Mouse (Mus musculus) layer of hippocampus, postnatal 25 days (tissue): ENCODE measurements around the gene Wdr81. TPM values are rescaled to one million over a fixed set of nuclear protein-coding genes. Genes with fewer than 3 reads are reported as not detected.

Experiments
- DNase-seq, 2 experiments: peaks; one replicate each; pipeline ENCODE4 v3.0.0; 2022; ENCODE audit warnings: mixed read lengths in 2 of 2, low spot score in 1 of 2; ENCODE audit errors: extremely low spot score in 1 of 2
- total RNA-seq, 2 experiments: library from RNA; stranded (reverse); gene quantifications; 2 replicates each; pipeline ENCODE4 v1.2.3; 2021

Gene Wdr81
- 10 to 100 TPM; 21.9 to 22.7 TPM for total RNA-seq

- DNase-seq: peak; percentile 69 to 78
Measured at GRCm38 (mm10) chr11:75453991-75454930, at the start of gene Wdr81. Wdr81 (minus strand) TSS chr11:75454717.

GRCm38 (mm10) chr11:75498126-75498525 is 43.6 kb upstream of the Wdr81 start:
- DNase-seq: no peak

- DNase-seq: no peak
Measured at GRCm38 (mm10) chr11:75494296-75495049, 40.0 kb upstream of the Wdr81 start.

GRCm38 (mm10) chr11:75487496-75487895 is 33.0 kb upstream of the Wdr81 start:
- DNase-seq: no peak

GRCm38 (mm10) chr11:75486601-75487285 is 32.2 kb upstream of the Wdr81 start, which contains the start of gene Prpf8:
Prpf8 (plus strand) TSS chr11:75486816.
- peak; percentile 94 to 95 for DNase-seq

GRCm38 (mm10) chr11:75486192-75486591 is 31.7 kb upstream of the Wdr81 start:
- no peak for DNase-seq

- no peak for DNase-seq
Measured at GRCm38 (mm10) chr11:75473376-75473775, 18.9 kb upstream of the Wdr81 start.

GRCm38 (mm10) chr11:75472469-75473081 is 18.1 kb upstream of the Wdr81 start:
- DNase-seq: no peak

- DNase-seq: no peak
Measured at GRCm38 (mm10) chr11:75470675-75471074, 16.2 kb upstream of the Wdr81 start.

- no peak for DNase-seq
Measured at GRCm38 (mm10) chr11:75469261-75469660, 14.7 kb upstream of the Wdr81 start.

- no peak for DNase-seq
Measured at GRCm38 (mm10) chr11:75468410-75468809, 13.9 kb upstream of the Wdr81 start.

GRCm38 (mm10) chr11:75467512-75468215 is 13.1 kb upstream of the Wdr81 start:
- DNase-seq: no peak

- no peak for DNase-seq
Measured at GRCm38 (mm10) chr11:75466731-75467505, 12.4 kb upstream of the Wdr81 start.

GRCm38 (mm10) chr11:75465051-75465450 is 10.5 kb upstream of the Wdr81 start:
- DNase-seq: no peak

- DNase-seq: no peak
Measured at GRCm38 (mm10) chr11:75464417-75464816, 9.9 kb upstream of the Wdr81 start.

GRCm38 (mm10) chr11:75463624-75464023 is 9.1 kb upstream of the Wdr81 start:
- no peak for DNase-seq

GRCm38 (mm10) chr11:75462865-75463336 is 8.4 kb upstream of the Wdr81 start:
- DNase-seq: peak in 1 of 2 experiments; percentile 62

- DNase-seq: no peak
Measured at GRCm38 (mm10) chr11:75462253-75462783, 7.8 kb upstream of the Wdr81 start.
